Mouse (Mus musculus) E14TG2a.4 (cell line): ENCODE data around the gene Lhfpl1.
"Not testable (repeated sequence)": the region's sequence is repeated elsewhere in the genome, so short reads cannot be mapped to it uniquely, and the experiment has no call there.

ENCODE experiments used
- H3K27me3 ChIP-seq: 2 replicates; pipeline ENCODE4 v1.6.1; 2014; ENCODE audit warnings: low read length, control low read depth; ENCODE audit not compliant: insufficient read depth
- H3K36me3 ChIP-seq: 2 replicates; pipeline ENCODE4 v1.6.1; 2014; ENCODE audit warnings: low read length, control low read depth; ENCODE audit not compliant: insufficient read depth
- H3K4me1 ChIP-seq: replicated peaks from 2 replicates; pipeline ENCODE4 v1.6.1; 2014; ENCODE audit warnings: low read depth, low read length, control low read depth
- H3K4me3 ChIP-seq: replicated peaks from 2 replicates; pipeline ENCODE4 v1.5.1; 2014; ENCODE audit warnings: mild to moderate bottlenecking, low read length
- H3K9me3 ChIP-seq: 2 replicates; pipeline ENCODE4 v1.6.1; 2014; ENCODE audit warnings: low read length, control low read depth
- CTCF ChIP-seq: conservative IDR thresholded peaks from 2 replicates; pipeline ENCODE4 v1.5.1; 2014; ENCODE audit warnings: low read length
- NANOG ChIP-seq: IDR thresholded peaks from 2 replicates; pipeline ENCODE4 v1.6.1; 2014; ENCODE audit warnings: borderline replicate concordance, low read length, mixed read lengths
- POU5F1 ChIP-seq: IDR thresholded peaks from 2 replicates; pipeline ENCODE4 v1.6.1; 2014; ENCODE audit warnings: low read length, borderline replicate concordance

The Lhfpl1 gene

DNA sequence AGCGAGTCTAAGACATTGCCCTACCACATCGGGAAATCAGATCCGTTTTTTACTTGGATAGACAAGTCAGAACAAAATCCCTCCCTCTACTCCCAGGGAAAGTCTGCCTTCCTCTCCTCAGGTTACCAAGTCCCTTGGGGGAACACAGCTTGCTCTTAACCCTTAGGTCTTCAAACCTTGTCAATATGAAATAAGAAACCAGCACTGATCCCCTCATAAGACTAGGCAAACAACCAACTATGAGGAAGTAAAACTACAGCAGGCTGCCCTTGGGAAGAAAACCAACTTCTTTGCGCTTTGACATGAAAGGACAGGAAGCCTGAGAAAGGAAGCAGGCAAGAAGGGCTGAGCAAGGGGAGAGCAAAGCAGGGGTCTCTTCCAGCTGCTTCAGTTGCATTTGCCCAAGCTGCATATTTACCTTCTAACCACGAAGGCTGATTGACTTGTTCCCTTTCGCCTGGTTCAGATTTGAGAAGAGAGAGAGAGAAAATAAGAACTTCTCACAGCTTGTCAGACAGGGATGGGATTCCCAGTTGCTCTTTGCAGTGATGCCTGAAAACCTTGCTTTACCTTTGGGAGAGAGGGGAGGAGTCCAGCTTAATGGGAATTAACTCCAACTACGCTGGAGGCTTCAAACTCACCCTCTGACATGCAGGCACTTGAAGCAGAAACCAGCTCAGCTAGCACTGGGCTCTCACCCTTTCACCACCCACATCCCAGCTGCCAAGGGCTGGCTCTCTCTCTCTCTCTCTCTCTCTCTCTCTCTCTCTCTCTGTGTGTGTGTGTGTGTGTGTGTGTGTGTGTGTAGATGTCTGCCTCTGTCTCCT is at the start of gene Lhfpl1:
TSS of gene Lhfpl1 (minus strand) at position 713 of the 827 bp plus-strand sequence.
- H3K4me3 ChIP-seq, result no peak within 1 kb of the TSS
- H3K36me3 ChIP-seq, result no peaks in the 10 kb centered on the region
- no peak for TF ChIP-seq CTCF
- H3K9me3 ChIP-seq, result no peaks in the 10 kb centered on the region
- H3K27me3 ChIP-seq, result no peaks in the 10 kb centered on the region
- H3K4me1 ChIP-seq, result no peaks in the 10 kb centered on the region

DNA sequence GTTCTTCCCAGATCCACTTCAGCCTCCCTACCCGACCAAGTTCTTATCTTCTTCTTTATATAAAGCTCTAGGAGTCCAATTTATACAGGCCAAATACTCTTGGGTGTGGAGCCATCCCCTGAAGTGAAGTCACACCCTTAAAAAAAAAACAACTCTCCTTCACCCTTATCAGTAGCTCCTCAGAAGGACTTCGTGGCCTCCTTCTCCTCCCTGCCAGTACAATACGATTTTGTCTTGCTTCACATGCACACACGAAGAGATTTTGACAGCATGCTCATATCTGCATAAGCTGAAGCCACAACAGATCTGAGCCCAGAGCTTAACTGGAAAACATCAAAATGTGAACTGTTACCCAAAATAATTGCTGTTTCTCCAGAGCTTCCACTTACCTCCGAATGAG is 22.9 kb upstream of the Lhfpl1 start:
- no peaks in the 10 kb centered on the region for H3K9me3 ChIP-seq
- H3K4me1 ChIP-seq, result no peaks in the 10 kb centered on the region
- TF ChIP-seq NANOG (no peak), POU5F1 (no peak), CTCF (no peak)
- no peaks in the 10 kb centered on the region for H3K36me3 ChIP-seq
- H3K4me3 ChIP-seq, result no peak overlapping the region
- H3K27me3 ChIP-seq, result no peaks in the 10 kb centered on the region

DNA sequence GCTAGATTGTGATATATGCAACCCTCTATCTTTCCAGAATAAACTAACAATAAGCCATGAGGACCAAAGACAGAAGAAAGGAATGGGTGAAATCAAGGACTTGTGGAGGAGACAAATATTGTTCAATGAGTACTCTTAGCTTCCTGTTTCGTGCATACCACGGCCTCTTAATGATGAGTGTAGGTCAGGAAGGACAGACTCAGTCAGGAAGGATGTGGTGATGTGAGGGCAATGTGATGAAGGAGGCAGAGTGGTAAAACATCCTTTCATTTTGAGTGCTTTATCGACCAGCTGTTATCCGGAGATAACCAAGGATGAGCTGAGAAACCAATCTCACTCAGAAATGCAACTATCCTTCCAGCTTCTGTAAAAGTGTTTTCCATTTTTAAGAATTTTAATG is 13.6 kb upstream of the Lhfpl1 start:
- no peaks in the 10 kb centered on the region for H3K36me3 ChIP-seq

DNA sequence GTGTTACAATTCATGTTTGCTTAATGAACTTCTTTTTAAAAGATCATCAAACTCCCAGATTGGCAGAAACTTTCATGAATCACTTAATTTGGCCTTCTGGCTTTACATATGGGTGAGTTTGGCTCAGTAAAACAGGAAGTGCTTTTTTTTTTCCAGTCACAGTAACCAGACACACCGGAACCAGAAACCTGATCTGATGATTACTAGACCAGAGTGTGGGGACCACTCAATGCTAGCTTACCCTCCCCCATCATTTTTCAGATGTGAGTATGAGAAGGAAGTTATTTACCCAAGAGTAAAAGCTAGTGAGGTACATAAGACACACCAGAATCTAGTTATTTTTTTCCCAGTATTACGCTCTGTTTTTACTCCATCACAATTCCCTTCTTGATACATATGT is 6.5 kb downstream of the Lhfpl1 start:
- no peak for TF ChIP-seq POU5F1
- TF ChIP-seq NANOG, result no peak
- TF ChIP-seq CTCF, result no peak
- H3K27me3 ChIP-seq, result no peaks in the 10 kb centered on the region
- H3K4me3 ChIP-seq, result no peak overlapping the region
- H3K9me3 ChIP-seq, result no peaks in the 10 kb centered on the region
- no peaks in the 10 kb centered on the region for H3K4me1 ChIP-seq
- no peaks in the 10 kb centered on the region for H3K36me3 ChIP-seq

More for the DNA sequence above, 13.6 kb upstream of the Lhfpl1 start:
- TF ChIP-seq POU5F1, result no peak
- TF ChIP-seq NANOG, result no peak
- no peak for TF ChIP-seq CTCF
- Histone ChIP-seq H3K4me3 (no peak overlapping the region), H3K9me3 (no peaks in the 10 kb centered on the region), H3K27me3 (no peaks in the 10 kb centered on the region), H3K4me1 (no peaks in the 10 kb centered on the region)

DNA sequence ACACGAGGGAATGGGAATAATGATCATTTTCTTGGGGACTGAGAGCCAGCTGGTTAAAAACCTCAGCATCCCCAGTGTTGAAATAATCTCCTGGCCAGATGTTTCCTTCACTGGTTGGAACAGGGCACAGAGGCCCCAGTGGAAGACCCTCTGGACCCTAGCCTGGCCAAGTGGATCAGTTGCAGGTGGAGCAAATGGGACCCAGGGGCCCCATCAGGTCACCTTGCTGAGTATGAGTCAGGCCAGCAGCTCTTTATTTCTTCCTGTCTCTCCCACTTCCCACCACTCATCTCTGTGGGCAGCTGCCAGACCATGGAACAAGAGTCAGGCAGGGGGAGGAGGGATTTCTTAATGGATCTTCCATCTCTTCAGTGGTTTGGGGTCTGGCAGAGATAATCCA is 12.7 kb downstream of the Lhfpl1 start:
- TF ChIP-seq NANOG (no peak), POU5F1 (no peak), CTCF (no peak)
- Histone ChIP-seq H3K4me3 (no peak overlapping the region), H3K27me3 (no peaks in the 10 kb centered on the region), H3K9me3 (no peaks in the 10 kb centered on the region), H3K36me3 (no peaks in the 10 kb centered on the region), H3K4me1 (no peaks in the 10 kb centered on the region)

DNA sequence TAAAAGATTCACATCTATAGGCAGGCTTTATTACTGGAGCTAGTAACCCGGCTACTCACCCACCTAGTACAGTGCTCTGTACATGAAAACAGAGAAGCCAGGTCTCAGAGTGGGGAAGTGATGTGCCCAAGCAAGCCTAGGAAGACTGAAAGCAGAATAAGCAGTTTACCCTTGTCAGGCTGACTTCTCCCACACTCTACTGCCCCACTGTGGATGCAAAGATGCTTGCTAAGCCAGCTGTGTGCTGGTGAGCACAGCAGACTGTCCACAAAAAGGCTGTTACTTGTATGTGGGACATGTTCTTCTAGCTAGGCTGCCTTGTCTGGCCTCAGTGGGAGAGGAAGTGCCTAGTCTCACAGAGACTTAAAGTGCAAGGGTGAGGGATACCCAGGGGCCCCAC is 40.3 kb downstream of the Lhfpl1 start:
- H3K4me1 ChIP-seq, result no peaks in the 10 kb centered on the region
- H3K9me3 ChIP-seq, result no peaks in the 10 kb centered on the region
- H3K4me3 ChIP-seq, result no peak overlapping the region
- H3K36me3 ChIP-seq, result no peaks in the 10 kb centered on the region
- TF ChIP-seq CTCF (no peak), NANOG (no peak), POU5F1 (no peak)
- no peaks in the 10 kb centered on the region for H3K27me3 ChIP-seq

DNA sequence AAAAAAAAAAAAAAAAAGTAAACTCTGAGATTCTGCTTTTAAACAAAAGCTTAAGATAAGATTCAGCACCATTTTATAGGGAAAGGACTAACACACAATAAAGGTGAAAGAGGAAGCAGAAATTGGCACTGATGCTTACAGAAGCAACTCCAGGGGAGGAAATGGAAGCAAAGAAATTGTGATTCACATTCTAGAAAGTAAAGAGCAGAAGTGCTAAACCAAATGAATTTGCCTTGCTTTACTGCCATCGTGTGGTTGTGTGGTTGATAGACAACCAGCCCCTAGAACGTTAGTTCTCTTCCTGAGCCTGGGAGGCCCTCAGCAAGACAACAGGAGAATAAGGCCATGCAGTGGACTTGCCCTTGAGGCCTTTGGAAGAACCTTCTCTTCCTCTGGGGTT is 41.7 kb downstream of the Lhfpl1 start:
- H3K27me3 ChIP-seq, result no peaks in the 10 kb centered on the region
- H3K36me3 ChIP-seq, result no peaks in the 10 kb centered on the region
- H3K4me1 ChIP-seq, result no peaks in the 10 kb centered on the region
- H3K9me3 ChIP-seq, result no peaks in the 10 kb centered on the region
- no peak overlapping the region for H3K4me3 ChIP-seq
- peak; percentile 18; the same call in 1 of the 2 replicates for TF ChIP-seq CTCF
- TF ChIP-seq POU5F1, result no peak

DNA sequence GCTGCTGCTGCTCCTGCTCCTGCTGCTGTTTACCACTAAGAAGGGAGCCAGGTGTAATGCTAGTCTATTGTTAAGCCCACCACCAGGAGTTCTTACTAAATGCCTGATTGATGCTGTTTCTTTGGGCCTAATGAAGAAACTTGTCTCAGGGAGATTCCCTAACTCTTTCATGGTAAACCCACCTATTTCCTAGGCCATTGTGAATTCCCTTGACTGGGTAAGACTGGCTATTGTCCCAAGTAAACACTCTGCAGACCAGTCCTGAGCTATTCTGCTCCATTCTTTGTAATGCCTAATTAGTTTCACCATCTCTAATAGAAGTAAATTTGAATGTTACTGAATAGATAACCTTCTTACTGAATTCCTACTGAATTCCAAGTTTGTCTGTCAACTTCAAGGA is 48.7 kb downstream of the Lhfpl1 start:
- peak; percentile 57; the same call in 1 of the 2 replicates for TF ChIP-seq NANOG
- not testable (repeated sequence) for H3K27me3 ChIP-seq, H3K4me3 ChIP-seq, H3K36me3 ChIP-seq, H3K9me3 ChIP-seq
- peaks cover 11% of the 10 kb centered on the region; the same call in 1 of the 2 replicates for H3K4me1 ChIP-seq

DNA sequence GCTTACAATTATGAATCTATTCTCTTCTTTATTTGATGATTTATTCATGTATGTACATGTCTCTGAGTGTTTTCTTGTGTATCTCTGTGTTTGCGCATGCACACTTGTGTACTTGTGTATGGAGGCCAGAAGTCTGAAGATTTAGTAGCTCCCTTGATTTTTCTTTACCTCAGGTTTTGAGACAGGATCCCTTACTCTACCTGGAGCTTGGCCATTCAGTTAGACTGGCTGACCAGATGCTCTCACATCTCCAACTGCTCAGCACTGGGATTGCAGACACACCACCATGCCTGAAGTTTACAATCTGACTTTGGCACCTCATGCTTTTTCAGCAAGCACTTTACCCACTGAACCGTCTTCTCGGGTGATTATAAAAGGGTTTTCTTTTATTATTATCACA is 76.7 kb downstream of the Lhfpl1 start:
- H3K4me1 ChIP-seq, result no peaks in the 10 kb centered on the region
- no peaks in the 10 kb centered on the region for H3K36me3 ChIP-seq
- no peak for TF ChIP-seq CTCF
- no peak for TF ChIP-seq NANOG
- TF ChIP-seq POU5F1, result no peak
- no peak overlapping the region for H3K4me3 ChIP-seq
- H3K27me3 ChIP-seq, result no peaks in the 10 kb centered on the region
- no peaks in the 10 kb centered on the region for H3K9me3 ChIP-seq
